Mouse (Mus musculus): ENCODE results near the gene Lpin2. TPM values are rescaled to one million over a fixed set of nuclear protein-coding genes. Genes with fewer than 3 reads are reported as not detected.

Gene Lpin2
- polyA plus RNA-seq, 1 experiment, result 55.8 TPM

- 57% methylated on average over 3 of the region's 3 CpGs for WGBS
- TF ChIP-seq POLR2A (IDR thresholded peaks at IDR 0.05; ENCODE audit: borderline replicate concordance, extremely low read depth, low read depth, low read length), result no peak
- TF ChIP-seq CTCF (IDR thresholded peaks at IDR 0.05; ENCODE audit: insufficient read depth, low read length), result no peak
- H3K4me3 ChIP-seq (replicated peaks; ENCODE audit: extremely low read depth, low read depth, low read length), result no peak overlapping the region
- H3K4me1 ChIP-seq (ENCODE audit: control insufficient read depth, insufficient read depth, low read length), result no peaks in the 10 kb centered on the region
- no peak for DNase-seq
These were observed 112.2 kb downstream of the Lpin2 start for GRCm38 (mm10) chr17:71294570-71294969.

Other genes starting within 250 kb of the Lpin2 start
- 6.3 and 18.6 TPM in 2 replicates for gene Myom1, start 179.9 kb upstream of the Lpin2 start, polyA plus RNA-seq (2012; rRNA removed)
- 219 and 296 TPM in 2 replicates for gene Myl12a, start 179.7 kb upstream of the Lpin2 start, polyA plus RNA-seq (2012; rRNA removed)
- gene Emilin2, start 129.4 kb downstream of the Lpin2 start, polyA plus RNA-seq (2012; rRNA removed), result 17.3 and 18.7 TPM in 2 replicates

Data from lung, adult 2 months (tissue).